Mouse (Mus musculus) left cerebral cortex, adult 18-20 months (tissue): Measurements from ENCODE around the gene Tdrd5. TPM values are rescaled to one million over a fixed set of nuclear protein-coding genes. Genes with fewer than 3 reads are reported as not detected.

Source experiments
- total RNA-seq, 2 experiments: library from RNA; stranded (reverse); gene quantifications; 2 replicates each; pipeline ENCODE4 v1.2.3; 2021

Tdrd5 gene
- total RNA-seq, 2 experiments from 2014 or later: 2.2 to 3.3 TPM

Other genes starting within 250 kb of the Tdrd5 start
- 1 to 10 TPM; 5.7 to 7.7 TPM for gene Fam163a, start 98.6 kb downstream of the Tdrd5 start, total RNA-seq
- under 1 TPM; 0.68 to 1.00 TPM for gene Nphs2, start 7.1 kb upstream of the Tdrd5 start, total RNA-seq
- gene Gm2000, start 62.4 kb upstream of the Tdrd5 start, total RNA-seq: 100 to 1,000 TPM; 343 to 373 TPM
- under 1 TPM; 0.35 to 0.53 TPM for gene Axdnd1, start 117.5 kb upstream of the Tdrd5 start, total RNA-seq
- 10 to 100 TPM; 46.0 to 56.1 TPM for gene Soat1, start 170.7 kb upstream of the Tdrd5 start, total RNA-seq
- gene Gm10031, start 220.3 kb upstream of the Tdrd5 start, total RNA-seq: 10 to 100 TPM; 47.9 to 49.9 TPM